Mouse (Mus musculus) forebrain, embryonic 14.5 days (tissue): Measurements from ENCODE around the gene Vps37b. TPM values are rescaled to one million over a fixed set of nuclear protein-coding genes. Genes with fewer than 3 reads are reported as not detected.

Experiments
- ATAC-seq: fragments of 200-750 bp; cut with Nextera tagmentation; 2 replicates; pipeline ENCODE4 v1.8.0; 2017; ENCODE audit warnings: mild to moderate bottlenecking, moderate library complexity
- DNase-seq: peaks from one replicate; pipeline ENCODE4 v3.0.0-alpha.2; 2015; ENCODE audit warnings: low spot score
- H3K27ac ChIP-seq: fragments of 300-500 bp; sonication (generic); 2 replicates; pipeline ENCODE4 v1.5.1; 2014; ENCODE audit warnings: low read depth, mild to moderate bottlenecking, control low read depth, low read length, moderate library complexity
- H3K27me3 ChIP-seq: fragments of 300-500 bp; sonication (generic); replicated peaks from 2 replicates; pipeline ENCODE4 v1.6.1; 2014; ENCODE audit warnings: low read length, control low read depth, mixed read lengths; ENCODE audit not compliant: control insufficient read depth, insufficient read depth
- H3K36me3 ChIP-seq: fragments of 300-500 bp; sonication (generic); 2 replicates; pipeline ENCODE4 v1.6.1; 2014; ENCODE audit warnings: low read length, control low read depth; ENCODE audit not compliant: control insufficient read depth, insufficient read depth
- H3K4me1 ChIP-seq: fragments of 300-500 bp; sonication (generic); 2 replicates; pipeline ENCODE4 v1.6.1; 2014; ENCODE audit warnings: antibody characterized with exemption, low read length, control low read depth; ENCODE audit not compliant: control insufficient read depth, insufficient read depth
- H3K4me2 ChIP-seq: fragments of 300-500 bp; sonication (generic); 2 replicates; pipeline ENCODE4 v1.6.1; 2014; ENCODE audit warnings: mild to moderate bottlenecking, control low read depth, low read length
- H3K4me3 ChIP-seq: fragments of 300-500 bp; sonication (generic); 2 replicates; pipeline ENCODE4 v1.5.1; 2014; ENCODE audit warnings: low read depth, low read length, control low read depth
- H3K9ac ChIP-seq: fragments of 300-500 bp; sonication (generic); 2 replicates; pipeline ENCODE4 v1.6.1; 2014; ENCODE audit warnings: mild to moderate bottlenecking, low read length, control low read depth, moderate library complexity
- H3K9me3 ChIP-seq: fragments of 300-500 bp; sonication (generic); replicated peaks from 2 replicates; pipeline ENCODE4 v1.6.1; 2016; ENCODE audit warnings: low read length, control low read depth, mixed read lengths; ENCODE audit not compliant: control insufficient read depth
- WGBS: fragments of 180-500 bp; shearing (Covaris S2); extraction: QIAGEN DNeasy Blood & Tissue Kit; methylation state at CpG from one replicate; pipeline ENCODE4 v1.1.7; 2014; 5-methylcytosine and 5-hydroxymethylcytosine counted together
- microRNA-seq: library from miRNA; unstranded; fragments of <30 nt; microRNA quantifications from one replicate; pipeline ENCODE4, GENCODE M21; 2016
- polyA plus RNA-seq: library from polyadenylated mRNA; unstranded; fragments of >200 nt; fragmentation: Nextera tagmentation; extraction: Ambion mirVana; gene quantifications from 2 replicates; pipeline ENCODE4 v1.2.1, GENCODE M21; 2014

Vps37b gene
- polyA plus RNA-seq, 1 experiment from 2014 or later: 70.5 TPM

- Histone ChIP-seq H3K36me3 (no peaks in the 10 kb centered on the region), H3K4me3 (no peak overlapping the region), H3K27me3 (no peaks in the 10 kb centered on the region), H3K4me2 (no peak overlapping the region), H3K9me3 (no peaks in the 10 kb centered on the region), H3K27ac (no peak overlapping the region), H3K4me1 (0 out of 2 replicates have a peak, but pooled peaks cover 3% of the 10 kb centered on the region), H3K9ac (no peak overlapping the region)
- no peak for DNase-seq
- WGBS: 83% methylated on average over 5 of the region's 5 CpGs
- ATAC-seq: no peak
Measured at GRCm38 (mm10) chr5:123968468-123968867, 63.6 kb downstream of the Vps37b start.

GRCm38 (mm10) chr5:123966759-123967158 lies 65.3 kb downstream of the Vps37b start:
- no peaks in the 10 kb centered on the region for H3K36me3 ChIP-seq
- DNase-seq (no peak), ATAC-seq (no peak)
- H3K27ac ChIP-seq: no peak overlapping the region
- H3K4me3 ChIP-seq: no peak overlapping the region
- H3K9me3 ChIP-seq: no peaks in the 10 kb centered on the region
- H3K4me2 ChIP-seq: no peak overlapping the region
- H3K4me1 ChIP-seq: no peaks in the 10 kb centered on the region
- WGBS: 94% methylated on average over 2 of the region's 2 CpGs
- no peak overlapping the region for H3K9ac ChIP-seq
- no peaks in the 10 kb centered on the region for H3K27me3 ChIP-seq

- Histone ChIP-seq H3K27me3 (no peaks in the 10 kb centered on the region), H3K9ac (no peak overlapping the region), H3K36me3 (no peaks in the 10 kb centered on the region), H3K9me3 (no peaks in the 10 kb centered on the region), H3K4me2 (no peak overlapping the region), H3K27ac (no peak overlapping the region), H3K4me1 (no peaks in the 10 kb centered on the region), H3K4me3 (no peak overlapping the region)
- no peak for DNase-seq
- 92% methylated on average over 4 of the region's 4 CpGs for WGBS
- no peak for ATAC-seq
Measured at GRCm38 (mm10) chr5:123964208-123964607, 67.9 kb downstream of the Vps37b start.

GRCm38 (mm10) chr5:123961046-123961445 lies 71.0 kb downstream of the Vps37b start:
- ATAC-seq: no peak
- H3K9ac ChIP-seq: no peak overlapping the region
- no peaks in the 10 kb centered on the region for H3K27me3 ChIP-seq
- no peak overlapping the region for H3K27ac ChIP-seq
- H3K4me1 ChIP-seq: no peaks in the 10 kb centered on the region
- H3K4me3 ChIP-seq: no peak overlapping the region
- H3K36me3 ChIP-seq: no peaks in the 10 kb centered on the region
- 87% methylated on average over 12 of the region's 12 CpGs for WGBS
- no peaks in the 10 kb centered on the region for H3K9me3 ChIP-seq
- DNase-seq: no peak
- no peak overlapping the region for H3K4me2 ChIP-seq

- H3K4me2 ChIP-seq: no peak overlapping the region
- no peak for DNase-seq
Measured at GRCm38 (mm10) chr5:123960129-123960528, 71.9 kb downstream of the Vps37b start.

GRCm38 (mm10) chr5:123959018-123959417 lies 73.1 kb downstream of the Vps37b start:
- 74% methylated on average over 3 of the region's 3 CpGs for WGBS
- Histone ChIP-seq H3K9ac (no peak overlapping the region), H3K27me3 (no peaks in the 10 kb centered on the region), H3K4me1 (no peaks in the 10 kb centered on the region), H3K36me3 (no peaks in the 10 kb centered on the region), H3K4me2 (no peak overlapping the region), H3K27ac (no peak overlapping the region), H3K9me3 (no peaks in the 10 kb centered on the region), H3K4me3 (no peak overlapping the region)
- DNase-seq (no peak), ATAC-seq (no peak)

More at GRCm38 (mm10) chr5:123960129-123960528, 71.9 kb downstream of the Vps37b start:
- H3K9ac ChIP-seq: no peak overlapping the region
- WGBS: 79% methylated on average over 8 of the region's 8 CpGs
- no peak overlapping the region for H3K4me3 ChIP-seq
- no peaks in the 10 kb centered on the region for H3K4me1 ChIP-seq
- H3K27ac ChIP-seq: no peak overlapping the region
- H3K27me3 ChIP-seq: no peaks in the 10 kb centered on the region
- H3K36me3 ChIP-seq: no peaks in the 10 kb centered on the region
- no peak for ATAC-seq
- no peaks in the 10 kb centered on the region for H3K9me3 ChIP-seq

GRCm38 (mm10) chr5:123957213-123957612 lies 74.9 kb downstream of the Vps37b start:
- no peak overlapping the region for H3K27ac ChIP-seq
- no peaks in the 10 kb centered on the region for H3K9me3 ChIP-seq
- no peak overlapping the region for H3K4me3 ChIP-seq
- ATAC-seq (no peak), DNase-seq (no peak)
- no peak overlapping the region for H3K4me2 ChIP-seq
- no peaks in the 10 kb centered on the region for H3K4me1 ChIP-seq
- H3K9ac ChIP-seq: no peak overlapping the region
- H3K27me3 ChIP-seq: no peaks in the 10 kb centered on the region
- 80% methylated on average over 8 of the region's 8 CpGs for WGBS
- no peaks in the 10 kb centered on the region for H3K36me3 ChIP-seq

Small RNA genes lying within 50 kb of the gene (microRNA-seq; reads per million reads assigned to microRNA genes)
- not detected for gene Mir7032

Other genes starting within 250 kb of the Vps37b start
- not detected in 2 replicates for gene Hcar2, start 166.8 kb downstream of the Vps37b start, polyA plus RNA-seq
- 0.17 and 0.27 TPM in 2 replicates for gene Hcar1, start 152.2 kb downstream of the Vps37b start, polyA plus RNA-seq
- gene Denr, start 125.1 kb downstream of the Vps37b start, polyA plus RNA-seq: 95.3 and 127 TPM in 2 replicates
- gene Gm43518, start 104.9 kb downstream of the Vps37b start, polyA plus RNA-seq: 0.70 and 0.88 TPM in 2 replicates
- gene Ccdc62, start 101.6 kb downstream of the Vps37b start, polyA plus RNA-seq: 4.3 and 5.3 TPM in 2 replicates
- gene Hip1r, start 58.6 kb downstream of the Vps37b start, polyA plus RNA-seq: 12.4 and 27.1 TPM in 2 replicates
- gene Abcb9, start 63.5 kb upstream of the Vps37b start, polyA plus RNA-seq: 6.8 and 7.9 TPM in 2 replicates
- gene Ogfod2, start 80.0 kb upstream of the Vps37b start, polyA plus RNA-seq: 19.8 and 21.0 TPM in 2 replicates
- gene Arl6ip4, start 83.8 kb upstream of the Vps37b start, polyA plus RNA-seq: 52.1 and 56.5 TPM in 2 replicates
- 8.5 and 12.2 TPM in 2 replicates for gene Pitpnm2, start 217.5 kb upstream of the Vps37b start, polyA plus RNA-seq